Mouse (Mus musculus) myocyte (in vitro differentiated cells): Measurements from ENCODE around the gene Gm9639.
"Not testable (repeated sequence)": the region's sequence is repeated elsewhere in the genome, so short reads cannot be mapped to it uniquely, and the experiment has no call there.

ENCODE experiments used
- CEBPB ChIP-seq: IDR thresholded peaks from 2 replicates; pipeline ENCODE4 v1.6.1; 2011; ENCODE audit warnings: mild to moderate bottlenecking, moderate library complexity; ENCODE audit not compliant: poor library complexity, insufficient read depth, severe bottlenecking
- MAX ChIP-seq: IDR thresholded peaks from one replicate; pipeline ENCODE4 v1.6.1; 2011; ENCODE audit warnings: low read depth, mild to moderate bottlenecking, control low read depth
- MYOD1 ChIP-seq, 3 experiments: IDR thresholded peaks; one replicate each; pipeline ENCODE4 v1.6.1; 2011; ENCODE audit warnings: control low read depth in 2 of 3, low read depth in 2 of 3, mild to moderate bottlenecking in 2 of 3, moderate library complexity in 1 of 3; ENCODE audit not compliant: insufficient read length in 2 of 3, control insufficient read depth in 1 of 3
- POLR2A ChIP-seq: IDR thresholded peaks from one replicate; pipeline ENCODE4 v1.6.1; 2011; ENCODE audit warnings: low read depth, mild to moderate bottlenecking, control low read depth, moderate library complexity; ENCODE audit not compliant: insufficient read length
- POLR2AphosphoS2 ChIP-seq: IDR thresholded peaks from one replicate; pipeline ENCODE4 v1.6.1; 2011; ENCODE audit warnings: low read depth, control low read depth; ENCODE audit not compliant: insufficient read length
- REST ChIP-seq: IDR thresholded peaks from one replicate; pipeline ENCODE4 v1.6.1; 2011; ENCODE audit warnings: mild to moderate bottlenecking, control low read depth, moderate library complexity; ENCODE audit not compliant: insufficient read depth, insufficient read length
- TCF12 ChIP-seq: IDR thresholded peaks from one replicate; pipeline ENCODE4 v1.6.1; 2011; ENCODE audit warnings: mild to moderate bottlenecking, control low read depth; ENCODE audit not compliant: poor library complexity, insufficient read depth, severe bottlenecking

- TF ChIP-seq POLR2A; POLR2AphosphoS2; TCF12; MAX; MYOD1 (IDR thresholded peaks at IDR 0.05; ENCODE audit: control insufficient read depth in 1 of 3, insufficient read length in 2 of 3, low read depth in 2 of 3); REST; CEBPB: not testable (repeated sequence)
These were observed 43.6 kb downstream of the Gm9639 start, which contains the start of gene Gm9736 for GRCm38 (mm10) chr10:77751254-77751653.
